Mouse (Mus musculus): ENCODE data around the gene Slc9a4. TPM values are rescaled to one million over a fixed set of nuclear protein-coding genes. Genes with fewer than 3 reads are reported as not detected.

Slc9a4 gene
- polyA plus RNA-seq, 1 experiment from 2014 or later = 0.02 TPM

- no peak overlapping the region for H3K4me3 ChIP-seq (ENCODE audit: low read depth, low read length)
- no peaks in the 10 kb centered on the region for H3K36me3 ChIP-seq (ENCODE audit: insufficient read depth, low read length)
- TF ChIP-seq CTCF (IDR thresholded peaks at IDR 0.05) (no peak), EP300 (IDR thresholded peaks at IDR 0.05) (no peak)
- H3K9ac ChIP-seq (replicated peaks; ENCODE audit: low read depth) = no peak overlapping the region
- H3K4me2 ChIP-seq (replicated peaks; ENCODE audit: low read depth, low read length) = no peak overlapping the region
- no peak overlapping the region for H3K27ac ChIP-seq (ENCODE audit: low read length)
- 69% methylated on average over 3 of the region's 3 CpGs for WGBS
- no peak for DNase-seq (ENCODE audit: low spot score)
- H3K4me1 ChIP-seq (ENCODE audit: insufficient read depth, low read depth, low read length) = no peaks in the 10 kb centered on the region
- no peak for ATAC-seq
- no peaks in the 10 kb centered on the region for H3K27me3 ChIP-seq (replicated peaks; ENCODE audit: insufficient read depth, low read length)
- H3K9me3 ChIP-seq (ENCODE audit: low read length) = no peaks in the 10 kb centered on the region
Observed at GRCm38 (mm10) chr1:40601461-40601860, 21.6 kb downstream of the Slc9a4 start.

GRCm38 (mm10) chr1:40613219-40613618, 33.3 kb downstream of the Slc9a4 start:
- Histone ChIP-seq H3K4me2 (replicated peaks; ENCODE audit: low read depth, low read length) (no peak overlapping the region), H3K4me1 (ENCODE audit: insufficient read depth, low read depth, low read length) (no peaks in the 10 kb centered on the region), H3K27ac (ENCODE audit: low read length) (no peak overlapping the region), H3K9me3 (ENCODE audit: low read length) (no peaks in the 10 kb centered on the region), H3K9ac (replicated peaks; ENCODE audit: low read depth) (no peak overlapping the region), H3K4me3 (ENCODE audit: low read depth, low read length) (no peak overlapping the region), H3K36me3 (ENCODE audit: insufficient read depth, low read length) (no peaks in the 10 kb centered on the region), H3K27me3 (replicated peaks; ENCODE audit: insufficient read depth, low read length) (no peaks in the 10 kb centered on the region)
- 89% methylated on average over 2 of the region's 2 CpGs for WGBS
- ATAC-seq (no peak), DNase-seq (ENCODE audit: low spot score) (no peak)
- TF ChIP-seq EP300 (IDR thresholded peaks at IDR 0.05) (no peak), CTCF (IDR thresholded peaks at IDR 0.05) (no peak)

GRCm38 (mm10) chr1:40619093-40619492, 39.2 kb downstream of the Slc9a4 start:
- no peak overlapping the region for H3K27ac ChIP-seq (ENCODE audit: low read length)
- WGBS = 74% methylated on average over 5 of the region's 5 CpGs
- no peak for ATAC-seq

GRCm38 (mm10) chr1:40619871-40620270, 40.0 kb downstream of the Slc9a4 start:
- H3K9me3 ChIP-seq (ENCODE audit: low read length) = no peaks in the 10 kb centered on the region
- ATAC-seq = no peak
- no peak overlapping the region for H3K4me3 ChIP-seq (ENCODE audit: low read depth, low read length)
- no peak overlapping the region for H3K4me2 ChIP-seq (replicated peaks; ENCODE audit: low read depth, low read length)
- WGBS = 43% methylated on average over 5 of the region's 5 CpGs
- H3K36me3 ChIP-seq (ENCODE audit: insufficient read depth, low read length) = no peaks in the 10 kb centered on the region
- no peak for TF ChIP-seq CTCF (IDR thresholded peaks at IDR 0.05)
- TF ChIP-seq EP300 (IDR thresholded peaks at IDR 0.05) = no peak
- no peak overlapping the region for H3K27ac ChIP-seq (ENCODE audit: low read length)
- no peaks in the 10 kb centered on the region for H3K4me1 ChIP-seq (ENCODE audit: insufficient read depth, low read depth, low read length)
- DNase-seq (ENCODE audit: low spot score) = peak; percentile 12
- no peak overlapping the region for H3K9ac ChIP-seq (replicated peaks; ENCODE audit: low read depth)
- H3K27me3 ChIP-seq (replicated peaks; ENCODE audit: insufficient read depth, low read length) = no peaks in the 10 kb centered on the region

More at GRCm38 (mm10) chr1:40619093-40619492, 39.2 kb downstream of the Slc9a4 start:
- H3K4me1 ChIP-seq (ENCODE audit: insufficient read depth, low read depth, low read length) = no peaks in the 10 kb centered on the region
- H3K9me3 ChIP-seq (ENCODE audit: low read length) = no peaks in the 10 kb centered on the region
- H3K9ac ChIP-seq (replicated peaks; ENCODE audit: low read depth) = no peak overlapping the region
- TF ChIP-seq EP300 (IDR thresholded peaks at IDR 0.05) (no peak), CTCF (IDR thresholded peaks at IDR 0.05) (peak; percentile 52)
- H3K4me3 ChIP-seq (ENCODE audit: low read depth, low read length) = no peak overlapping the region
- no peaks in the 10 kb centered on the region for H3K36me3 ChIP-seq (ENCODE audit: insufficient read depth, low read length)
- H3K27me3 ChIP-seq (replicated peaks; ENCODE audit: insufficient read depth, low read length) = no peaks in the 10 kb centered on the region
- DNase-seq (ENCODE audit: low spot score) = no peak
- H3K4me2 ChIP-seq (replicated peaks; ENCODE audit: low read depth, low read length) = no peak overlapping the region

GRCm38 (mm10) chr1:40624954-40625353, 45.1 kb downstream of the Slc9a4 start:
- no peaks in the 10 kb centered on the region for H3K9me3 ChIP-seq (ENCODE audit: low read length)
- H3K27ac ChIP-seq (ENCODE audit: low read length) = no peak overlapping the region
- H3K36me3 ChIP-seq (ENCODE audit: insufficient read depth, low read length) = no peaks in the 10 kb centered on the region
- H3K4me2 ChIP-seq (replicated peaks; ENCODE audit: low read depth, low read length) = no peak overlapping the region
- no peak for ATAC-seq
- no peak for DNase-seq (ENCODE audit: low spot score)
- no peak overlapping the region for H3K9ac ChIP-seq (replicated peaks; ENCODE audit: low read depth)
- no peaks in the 10 kb centered on the region for H3K4me1 ChIP-seq (ENCODE audit: insufficient read depth, low read depth, low read length)
- H3K4me3 ChIP-seq (ENCODE audit: low read depth, low read length) = no peak overlapping the region
- TF ChIP-seq EP300 (IDR thresholded peaks at IDR 0.05) (no peak), CTCF (IDR thresholded peaks at IDR 0.05) (no peak)
- WGBS = 73% methylated on average over 3 of the region's 3 CpGs
- H3K27me3 ChIP-seq (replicated peaks; ENCODE audit: insufficient read depth, low read length) = no peaks in the 10 kb centered on the region

GRCm38 (mm10) chr1:40626954-40627353, 47.1 kb downstream of the Slc9a4 start:
- ATAC-seq (no peak), DNase-seq (ENCODE audit: low spot score) (no peak)
- no peak overlapping the region for H3K27ac ChIP-seq (ENCODE audit: low read length)
- TF ChIP-seq EP300 (IDR thresholded peaks at IDR 0.05) (no peak), CTCF (IDR thresholded peaks at IDR 0.05) (no peak)
- no peak overlapping the region for H3K4me2 ChIP-seq (replicated peaks; ENCODE audit: low read depth, low read length)
- no peaks in the 10 kb centered on the region for H3K36me3 ChIP-seq (ENCODE audit: insufficient read depth, low read length)
- no peaks in the 10 kb centered on the region for H3K27me3 ChIP-seq (replicated peaks; ENCODE audit: insufficient read depth, low read length)
- no peaks in the 10 kb centered on the region for H3K4me1 ChIP-seq (ENCODE audit: insufficient read depth, low read depth, low read length)
- H3K9me3 ChIP-seq (ENCODE audit: low read length) = no peaks in the 10 kb centered on the region
- no peak overlapping the region for H3K4me3 ChIP-seq (ENCODE audit: low read depth, low read length)
- no peak overlapping the region for H3K9ac ChIP-seq (replicated peaks; ENCODE audit: low read depth)

GRCm38 (mm10) chr1:40628443-40628842, 48.6 kb downstream of the Slc9a4 start:
- no peak for ATAC-seq
- no peak for DNase-seq (ENCODE audit: low spot score)
- TF ChIP-seq EP300 (IDR thresholded peaks at IDR 0.05) (no peak), CTCF (IDR thresholded peaks at IDR 0.05) (no peak)
- H3K27me3 ChIP-seq (replicated peaks; ENCODE audit: insufficient read depth, low read length) = no peaks in the 10 kb centered on the region
- H3K4me2 ChIP-seq (replicated peaks; ENCODE audit: low read depth, low read length) = no peak overlapping the region
- H3K9me3 ChIP-seq (ENCODE audit: low read length) = no peaks in the 10 kb centered on the region
- H3K9ac ChIP-seq (replicated peaks; ENCODE audit: low read depth) = no peak overlapping the region
- 89% methylated on average over 3 of the region's 3 CpGs for WGBS
- H3K4me1 ChIP-seq (ENCODE audit: insufficient read depth, low read depth, low read length) = no peaks in the 10 kb centered on the region
- H3K36me3 ChIP-seq (ENCODE audit: insufficient read depth, low read length) = no peaks in the 10 kb centered on the region
- no peak overlapping the region for H3K4me3 ChIP-seq (ENCODE audit: low read depth, low read length)
- no peak overlapping the region for H3K27ac ChIP-seq (ENCODE audit: low read length)
